Mouse (Mus musculus): ENCODE results near the gene Ltbp4. TPM values are rescaled to one million over a fixed set of nuclear protein-coding genes. Genes with fewer than 3 reads are reported as not detected.
A peak's percentile ranks its signal among the peaks of the same experiment; 100 is the strongest.

The Ltbp4 gene
- total and polyA plus RNA-seq, 3 experiments = 2.9 to 14.2 TPM; not detected in 1

- no peak for TF ChIP-seq JUND (IDR thresholded peaks at IDR 0.05; ENCODE audit: low read depth, low read length)
- TF ChIP-seq MAFK (IDR thresholded peaks at IDR 0.05; ENCODE audit: borderline replicate concordance, low read depth, low read length) = peak; percentile 24; the same call in 1 of the 2 replicates
- TF ChIP-seq RCOR1 (IDR thresholded peaks at IDR 0.05; ENCODE audit: low read depth, low read length) = no peak
- TF ChIP-seq MXI1 (IDR thresholded peaks at IDR 0.05; ENCODE audit: low read depth, low read length) = peak; percentile 99
- peak; percentile 46 for TF ChIP-seq RAD21 (IDR thresholded peaks at IDR 0.05; ENCODE audit: low read depth, low read length)
- TF ChIP-seq USF1 (IDR thresholded peaks at IDR 0.05; ENCODE audit: low read depth, low read length) = peak; percentile 32; the same call in 1 of the 2 replicates
- no peak for TF ChIP-seq KAT2A (conservative IDR thresholded peaks at IDR 0.05; ENCODE audit: low read depth, low read length)
- peak; percentile 34; the same call in 1 of the 2 replicates for TF ChIP-seq TCF12 (IDR thresholded peaks at IDR 0.05; ENCODE audit: low read depth, low read length)
- TF ChIP-seq ZMIZ1 (IDR thresholded peaks at IDR 0.05; ENCODE audit: low read depth, low read length) = no peak; the same call in 1 of the 2 replicates
- peak; percentile 88 to 92 (median 89) for TF ChIP-seq CTCF (IDR thresholded peaks at IDR 0.05 in 2 of 3, conservative IDR thresholded peaks at IDR 0.05 in 1 of 3; ENCODE audit: control insufficient read depth in 1 of 3, insufficient read depth in 1 of 3, low read depth in 2 of 3, low read length in 3 of 3, poor library complexity in 1 of 3, severe bottlenecking in 1 of 3)
- TF ChIP-seq HCFC1 (IDR thresholded peaks at IDR 0.05; ENCODE audit: low read depth, low read length) = peak; percentile 53; the same call in 1 of the 2 replicates
- no peak for TF ChIP-seq ZC3H11A (IDR thresholded peaks at IDR 0.05; ENCODE audit: low read depth, low read length)
- TF ChIP-seq ELF1 (IDR thresholded peaks at IDR 0.05; ENCODE audit: low read depth, low read length) = peak; percentile 49; the same call in 1 of the 2 replicates
- peak; percentile 86 for TF ChIP-seq ZKSCAN1 (IDR thresholded peaks at IDR 0.05; ENCODE audit: low read depth, low read length)
Observed at GRCm38 (mm10) chr7:27332353-27333199, 4.9 kb downstream of the Ltbp4 start (continued).

DNA sequence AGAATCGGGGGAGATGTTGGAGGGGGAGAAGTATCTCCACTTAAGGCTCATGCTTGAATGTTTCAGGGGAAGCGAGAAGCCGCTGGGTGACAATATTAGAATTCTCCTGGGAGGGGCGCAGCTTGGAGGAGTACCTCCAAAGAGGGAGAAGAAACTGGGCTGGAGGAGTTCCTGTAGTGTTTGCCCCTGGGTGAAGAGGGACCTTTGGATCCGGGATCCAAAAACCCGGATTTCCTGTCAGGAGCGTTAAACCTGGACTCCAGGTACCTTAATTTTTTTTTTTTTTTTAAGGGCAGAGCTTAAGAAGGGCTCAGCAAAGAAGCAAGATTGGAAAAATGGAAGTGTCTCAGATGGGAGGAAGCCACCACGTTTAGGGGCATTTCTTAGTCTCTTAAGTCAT is 5.6 kb downstream of the Ltbp4 start:
- peak; percentile 74 for DNase-seq (ENCODE audit: low read depth, low spot score)
- TF ChIP-seq NRF1 (IDR thresholded peaks at IDR 0.05; ENCODE audit: insufficient read depth, low read depth, low read length, poor library complexity, severe bottlenecking) (no peak), ZNF384 (IDR thresholded peaks at IDR 0.05; ENCODE audit: low read depth, low read length) (peak; percentile 80), CTCF (IDR thresholded peaks at IDR 0.05 in 2 of 3, conservative IDR thresholded peaks at IDR 0.05 in 1 of 3; ENCODE audit: control insufficient read depth in 1 of 3, insufficient read depth in 1 of 3, low read depth in 2 of 3, low read length in 3 of 3, poor library complexity in 1 of 3, severe bottlenecking in 1 of 3) (peak in 1 of 3 experiments; percentile 14; a peak in 1 of 6 replicates), TBP (IDR thresholded peaks at IDR 0.05; ENCODE audit: low read depth, low read length) (0 out of 2 replicates have a peak, but pooled peaks have one; percentile 4)
- Histone ChIP-seq H3K9ac (ENCODE audit: control insufficient read depth, low read depth, low read length, poor library complexity, severe bottlenecking) (peak overlapping the region; percentile 61), H3K27me3 (ENCODE audit: control insufficient read depth in 1 of 2, insufficient read depth in 2 of 2, low read length in 2 of 2) (no peaks in the 10 kb centered on the region; a peak in 1 of 4 replicates), H3K79me2 (ENCODE audit: control insufficient read depth, insufficient read depth, low read length, poor library complexity) (peaks cover 7% of the 10 kb centered on the region; the same call in 1 of the 2 replicates), H3K4me1 (ENCODE audit: control insufficient read depth in 1 of 2, insufficient read depth in 2 of 2, low read length in 2 of 2) (peaks cover 0 to 16% of the 10 kb centered on the region in 2 experiments; a peak in 2 of 4 replicates), H3K4me3 (ENCODE audit: control insufficient read depth in 1 of 2, insufficient read depth in 1 of 2, low read depth in 2 of 2, low read length in 2 of 2) (peak overlapping the region; percentile 48 to 53), H3K27ac (ENCODE audit: control insufficient read depth, low read depth, low read length) (peak overlapping the region; percentile 75), H3K36me3 (ENCODE audit: control insufficient read depth in 1 of 2, insufficient read depth in 2 of 2, low read length in 2 of 2) (peaks cover 0 to 2% of the 10 kb centered on the region in 2 experiments; a peak in 2 of 4 replicates), H3K9me3 (replicated peaks; ENCODE audit: insufficient read depth, low read length) (no peaks in the 10 kb centered on the region)
